Mouse (Mus musculus) brain, embryonic 14.5 days (tissue): ENCODE measurements around the gene Kirrel3.

Experiments
- CTCF ChIP-seq: fragments of 200-500 bp; IDR thresholded peaks from 2 replicates; pipeline ENCODE4 v1.5.1; 2012; ENCODE audit warnings: inconsistent platforms, mild to moderate bottlenecking, moderate library complexity, borderline replicate concordance; ENCODE audit not compliant: insufficient read depth, insufficient read length; ENCODE audit errors: extremely low read depth
- POLR2A ChIP-seq: fragments of 200-500 bp; IDR thresholded peaks from 2 replicates; pipeline ENCODE4 v1.6.1; 2012; ENCODE audit warnings: mild to moderate bottlenecking, inconsistent platforms, borderline replicate concordance; ENCODE audit not compliant: poor library complexity, insufficient read depth, insufficient read length, severe bottlenecking; ENCODE audit errors: extremely low read depth

- TF ChIP-seq CTCF (no peak), POLR2A (no peak)
Measured at GRCm38 (mm10) chr9:34976596-34977462, 491.1 kb downstream of the Kirrel3 start.
